Mouse (Mus musculus): ENCODE results near the gene Ube3c.
"Not testable (repeated sequence)": the region's sequence is repeated elsewhere in the genome, so short reads cannot be mapped to it uniquely, and the experiment has no call there.

The Ube3c gene

DNA sequence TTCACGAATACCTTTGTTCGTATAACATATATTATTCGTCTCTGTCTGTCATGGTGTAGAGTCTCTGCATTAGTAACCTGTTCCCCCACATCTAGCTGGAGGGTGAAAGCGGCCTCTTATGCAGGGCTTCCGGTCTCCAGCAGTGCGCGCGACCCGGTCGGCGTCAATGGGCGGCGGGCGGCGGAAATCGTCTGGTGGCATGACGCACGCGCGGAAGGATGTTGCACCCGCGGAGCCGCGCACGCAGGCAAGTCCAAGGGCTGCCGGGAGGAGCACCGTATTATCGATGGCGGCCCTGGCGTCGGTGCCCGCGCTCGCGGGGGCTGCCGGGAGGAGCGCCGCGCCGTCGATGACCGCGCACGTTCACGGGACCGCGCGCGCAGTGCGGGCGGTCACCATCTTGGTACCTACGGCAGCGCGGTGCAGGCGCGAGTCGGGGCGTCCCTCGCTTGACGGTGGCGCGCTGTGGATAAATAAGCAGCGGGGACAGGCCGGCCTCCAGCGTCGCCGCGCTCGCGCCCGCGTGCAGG is at the start of gene Ube3c:
Ube3c (plus strand) TSS at position 395 of the 530 bp plus-strand sequence.
- DNase-seq, result peak; percentile 100

GRCm38 (mm10) chr5:29560111-29560510 is 8.9 kb upstream of the Ube3c start:
- DNase-seq, result no peak

- DNase-seq, result no peak
Measured at GRCm38 (mm10) chr5:29560667-29561066, 8.4 kb upstream of the Ube3c start.

- no peak for DNase-seq
Measured at GRCm38 (mm10) chr5:29569378-29570280, 587 bp downstream of the Ube3c start.

DNA sequence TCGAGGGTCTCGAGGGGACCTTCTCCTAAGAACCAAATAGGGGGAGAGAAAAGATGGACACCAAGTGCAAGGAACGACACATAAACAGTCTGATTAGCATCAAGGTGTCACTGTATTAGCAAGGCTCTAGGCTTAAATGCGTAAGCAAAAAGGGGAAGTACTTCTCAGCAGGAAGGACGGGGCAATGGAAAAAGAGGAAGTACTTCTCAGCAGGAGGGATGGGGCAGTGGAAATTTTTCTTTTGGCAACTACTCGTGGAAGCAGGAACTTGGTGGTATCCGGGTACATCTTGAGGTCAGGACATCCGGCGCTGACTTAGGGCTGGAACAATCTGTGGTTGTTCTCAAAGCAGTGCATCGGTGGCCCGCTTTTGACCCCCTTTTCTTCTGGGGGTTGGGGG is 5.2 kb downstream of the Ube3c start:
- DNase-seq, result not testable (repeated sequence)

- no peak for DNase-seq
Measured at GRCm38 (mm10) chr5:29575085-29575484, 6.0 kb downstream of the Ube3c start.

DNA sequence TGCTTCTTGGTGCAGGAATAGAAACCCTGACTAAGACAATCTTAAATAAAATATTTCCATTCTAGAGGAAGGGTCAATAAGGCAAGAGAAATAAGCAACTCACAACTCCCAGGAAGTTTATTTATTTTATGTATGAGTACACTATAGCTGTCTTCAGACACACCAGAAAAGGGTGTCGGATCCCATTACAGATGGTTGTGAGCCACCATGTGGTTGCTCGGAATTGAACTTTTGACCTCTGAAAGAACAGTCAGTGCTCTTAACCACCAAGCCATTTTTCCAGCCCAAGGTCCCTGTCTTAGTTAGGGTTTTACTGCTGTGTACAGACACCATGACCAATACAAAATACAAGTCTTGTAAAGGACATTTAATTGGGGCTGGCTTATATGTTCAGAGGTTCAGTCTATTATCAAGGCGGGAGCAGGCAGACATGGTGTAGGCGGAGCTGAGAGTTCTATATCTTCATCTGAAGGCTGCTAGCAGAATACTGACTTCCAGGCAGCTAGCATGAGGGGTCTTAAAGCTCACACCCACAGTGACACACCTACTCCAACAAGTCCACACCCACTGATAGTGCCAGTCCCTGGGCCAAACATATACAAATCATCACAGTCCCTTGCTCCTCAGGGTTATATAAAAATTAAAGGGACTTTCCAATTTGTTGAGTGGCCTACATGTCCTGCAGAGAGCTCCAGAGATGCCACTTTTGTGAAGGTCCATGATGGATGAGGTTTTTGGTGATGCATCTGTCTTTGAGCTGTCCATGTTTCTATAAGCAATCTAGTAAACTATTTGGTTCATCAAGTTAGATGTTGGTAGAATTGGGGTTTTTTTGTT is 9.0 kb downstream of the Ube3c start:
- DNase-seq, result no peak

GRCm38 (mm10) chr5:29583880-29584595 is 15.0 kb downstream of the Ube3c start:
- no peak for DNase-seq

GRCm38 (mm10) chr5:29592161-29592560 is 23.1 kb downstream of the Ube3c start:
- not testable (repeated sequence) for DNase-seq

DNA sequence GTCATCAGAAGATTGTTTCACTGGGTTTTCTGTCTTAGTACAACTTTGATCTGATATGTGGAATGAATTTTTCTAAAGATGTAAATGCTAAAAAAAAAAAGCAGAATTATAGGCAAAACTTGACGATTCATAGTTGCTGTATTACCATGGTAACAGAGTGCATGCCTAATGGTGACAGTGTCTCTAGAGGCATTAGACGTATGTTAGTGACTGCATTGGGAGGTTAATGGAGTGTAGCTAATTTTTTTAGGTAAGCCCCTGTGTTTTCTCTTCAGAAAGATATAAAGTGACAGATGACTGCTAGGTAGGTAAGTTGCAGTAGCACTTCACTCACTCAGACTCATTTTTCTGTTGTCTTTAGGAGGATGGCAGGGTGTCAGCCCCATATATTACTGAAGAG is 37.5 kb downstream of the Ube3c start:
- DNase-seq, result no peak

DNA sequence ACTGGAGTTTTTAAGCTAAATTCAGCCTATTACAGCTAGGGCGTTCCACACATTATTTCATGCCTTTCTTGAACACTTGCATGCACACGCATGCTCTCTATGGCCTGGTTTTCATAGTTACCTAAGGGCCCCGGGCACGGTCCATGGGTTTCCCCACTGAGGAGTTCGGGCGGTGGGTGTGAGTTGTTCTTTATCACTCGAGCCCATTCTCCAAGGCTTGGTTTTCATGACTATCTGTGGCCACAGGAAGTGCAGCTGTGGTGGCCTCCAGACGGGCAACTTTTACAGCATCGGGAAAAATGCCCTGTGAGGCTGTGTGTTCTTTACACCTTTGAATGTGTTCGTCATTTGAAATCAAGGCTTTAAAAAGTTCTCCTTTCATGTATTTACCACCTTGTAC is 56.6 kb downstream of the Ube3c start:
- no peak for DNase-seq

- DNase-seq, result no peak
Measured at GRCm38 (mm10) chr5:29629941-29630340, 60.9 kb downstream of the Ube3c start.

- no peak for DNase-seq
Measured at GRCm38 (mm10) chr5:29631711-29632110, 62.7 kb downstream of the Ube3c start.

DNA sequence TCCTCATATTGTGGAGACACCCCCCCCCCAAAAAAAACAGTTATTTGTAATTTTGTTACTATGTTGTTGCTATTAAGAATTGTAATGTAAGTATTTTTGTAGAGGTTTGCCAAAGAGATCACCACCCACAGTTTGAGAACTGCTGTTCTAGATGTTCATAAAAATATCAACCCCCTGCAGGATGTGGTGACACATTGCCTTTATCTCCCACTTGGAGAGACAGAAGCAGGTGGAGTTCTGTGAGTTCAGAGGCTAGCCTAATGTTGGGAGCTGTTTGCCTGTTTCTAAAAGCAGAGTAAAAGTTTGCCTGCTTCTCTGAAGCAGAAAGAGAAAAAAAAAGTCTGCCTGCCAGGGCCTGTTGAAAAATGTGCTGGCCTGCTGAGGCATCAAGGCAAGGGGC is 67.3 kb downstream of the Ube3c start:
- no peak for DNase-seq

GRCm38 (mm10) chr5:29636884-29637283 is 67.8 kb downstream of the Ube3c start:
- no peak for DNase-seq

DNA sequence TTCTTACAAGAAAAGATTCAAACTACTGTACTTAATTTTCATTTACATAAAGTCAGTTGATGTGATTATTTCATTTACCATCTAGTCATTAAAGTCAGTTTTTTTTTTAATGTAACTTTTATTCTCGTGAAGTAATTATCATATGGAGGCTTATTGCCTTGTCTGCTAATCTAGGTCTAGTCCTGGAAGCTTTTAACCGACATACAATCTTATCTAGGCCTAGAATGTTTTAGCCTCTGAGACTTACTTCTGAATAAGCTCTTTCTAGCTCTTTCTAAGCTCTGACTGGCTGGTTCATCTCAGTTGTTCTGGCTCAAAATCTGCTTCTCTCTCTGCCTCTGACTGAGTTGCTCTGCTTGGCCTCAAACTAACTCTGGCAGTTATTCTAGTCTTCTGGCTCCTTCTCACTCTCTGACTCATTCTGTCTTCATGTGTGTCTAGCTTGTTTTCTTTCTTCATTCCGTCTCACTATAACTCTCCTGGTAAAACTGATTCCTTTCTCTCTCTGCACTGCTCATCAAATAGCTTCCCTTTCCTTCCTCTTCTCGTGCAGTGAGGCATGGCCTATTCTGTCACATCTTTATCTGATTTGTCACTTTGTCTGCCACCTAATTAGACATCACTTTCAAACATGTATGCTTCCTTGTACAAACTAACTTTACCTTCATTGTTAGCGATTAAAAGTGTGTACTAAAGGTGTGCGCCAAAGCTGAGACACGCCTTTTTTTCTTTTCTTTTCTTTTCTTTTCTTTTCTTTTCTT is 72.3 kb downstream of the Ube3c start:
- DNase-seq, result no peak

DNA sequence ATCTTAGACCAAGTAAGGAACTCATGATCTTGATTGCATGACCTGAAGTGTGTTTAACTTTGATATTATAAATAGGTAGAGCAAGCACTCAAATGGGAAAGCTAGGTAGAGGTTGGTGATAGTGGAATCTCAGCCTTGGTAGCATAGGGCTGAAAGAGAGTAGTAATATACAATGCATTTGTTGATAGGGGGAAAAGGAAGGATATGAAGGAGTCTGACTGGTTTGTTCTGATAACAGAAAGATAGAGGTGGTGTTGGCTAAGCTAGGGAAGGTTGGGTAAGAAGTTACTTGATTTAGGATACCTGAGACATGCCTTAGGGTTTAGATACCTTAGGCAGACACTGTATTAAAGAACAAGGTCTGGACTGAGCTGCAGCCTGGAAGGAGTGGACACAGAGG is 82.7 kb downstream of the Ube3c start:
- no peak for DNase-seq

DNA sequence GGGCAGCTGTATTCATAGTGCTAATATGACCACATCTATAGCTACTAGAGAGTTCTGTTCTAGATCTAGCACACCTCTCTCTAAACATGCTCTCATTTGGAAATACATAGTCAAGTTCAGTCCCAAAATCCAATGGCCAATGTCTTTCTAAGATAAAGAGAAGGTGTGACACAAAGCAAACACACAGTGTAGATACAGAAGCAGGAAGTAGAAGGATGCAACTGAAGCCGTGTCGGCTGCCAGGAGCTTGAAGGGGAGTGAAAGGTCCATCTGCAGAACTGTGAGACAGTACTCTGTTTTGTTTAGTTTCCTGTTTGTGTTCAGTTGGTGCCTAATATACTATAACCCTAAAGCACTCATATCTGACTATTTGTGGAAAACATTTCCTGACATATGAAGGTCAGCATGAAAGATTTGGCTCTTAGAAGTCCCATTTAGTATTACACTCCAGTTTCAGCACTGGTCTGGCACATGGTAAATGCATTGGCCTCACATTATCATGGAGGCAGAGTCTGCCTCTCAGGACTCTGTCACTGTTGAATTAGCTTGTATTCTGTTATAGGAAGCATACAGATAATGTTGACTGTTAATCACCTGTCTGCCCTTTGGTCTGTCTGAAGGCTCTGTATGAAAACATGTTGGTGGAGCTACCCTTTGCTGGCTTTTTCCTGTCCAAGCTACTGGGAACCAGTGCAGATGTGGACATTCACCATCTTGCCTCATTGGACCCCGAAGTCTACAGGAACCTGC is 88.7 kb downstream of the Ube3c start:
- DNase-seq, result no peak

DNA sequence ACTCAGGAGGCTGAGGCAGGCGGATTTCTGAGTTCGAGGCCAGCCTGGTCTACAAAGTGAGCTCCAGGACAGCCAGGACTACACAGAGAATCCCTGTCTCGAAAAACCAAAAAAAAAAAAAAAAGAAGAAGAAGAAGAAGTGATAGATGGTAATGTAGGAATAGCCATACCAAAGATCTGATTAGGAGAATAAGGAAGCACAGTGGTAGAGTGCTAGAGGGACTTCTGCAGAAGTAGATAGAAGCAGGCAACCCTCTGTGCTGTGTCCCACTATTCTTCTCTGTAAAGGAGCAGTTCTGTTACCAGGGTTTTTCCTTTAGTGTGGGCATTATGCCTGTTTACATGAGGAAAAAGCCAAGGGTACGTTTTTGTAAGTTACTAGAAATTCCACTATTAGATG is 92.2 kb downstream of the Ube3c start:
- DNase-seq, result not testable (repeated sequence)

GRCm38 (mm10) chr5:29665391-29665790 is 96.3 kb downstream of the Ube3c start:
- no peak for DNase-seq

DNA sequence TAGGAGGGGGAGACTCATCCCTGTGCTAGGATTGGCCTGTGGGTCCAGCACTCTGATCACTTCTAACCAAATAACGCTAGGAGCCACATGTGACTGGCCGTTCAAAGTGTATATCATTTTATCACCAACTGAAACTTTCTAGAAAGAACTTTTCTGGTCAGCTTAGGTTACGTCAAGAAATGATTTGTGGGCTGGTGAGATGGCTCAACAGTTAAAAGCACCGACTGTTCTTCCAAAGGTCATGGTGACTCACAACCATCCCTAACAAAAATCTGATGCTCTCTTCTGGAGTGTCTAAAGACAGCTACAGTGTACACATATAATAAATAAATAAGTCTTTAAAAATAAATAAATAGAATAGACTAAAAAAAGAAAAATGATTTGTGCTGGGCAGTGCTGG is 103.5 kb downstream of the Ube3c start:
- no peak for DNase-seq

All from right cerebral cortex, postnatal 25 days (tissue).